Mouse (Mus musculus) ES-Bruce4 (cell line): Measurements from ENCODE around the gene Spp2. TPM values are rescaled to one million over a fixed set of nuclear protein-coding genes. Genes with fewer than 3 reads are reported as not detected.

ENCODE experiments used
- H3K27ac ChIP-seq: 2 replicates; pipeline ENCODE4 v1.5.1; 2012; ENCODE audit warnings: low read length, inconsistent platforms; ENCODE audit not compliant: insufficient read depth
- H3K27me3 ChIP-seq: 2 replicates; pipeline ENCODE4 v1.6.1; 2012; ENCODE audit warnings: mild to moderate bottlenecking, low read length, inconsistent platforms; ENCODE audit not compliant: control insufficient read depth, poor library complexity, insufficient read depth, severe bottlenecking
- H3K36me3 ChIP-seq: 2 replicates; pipeline ENCODE4 v1.6.1; 2012; ENCODE audit warnings: inconsistent platforms, mild to moderate bottlenecking, low read length, moderate library complexity; ENCODE audit not compliant: control insufficient read depth, poor library complexity, insufficient read depth, severe bottlenecking
- H3K4me1 ChIP-seq: one replicate; pipeline ENCODE4 v1.8.1; 2011; ENCODE audit warnings: low read length; ENCODE audit not compliant: control insufficient read depth, insufficient read depth
- H3K4me3 ChIP-seq: 2 replicates; pipeline ENCODE4 v1.5.1; 2011; ENCODE audit warnings: low read depth, mild to moderate bottlenecking, low read length
- H3K9ac ChIP-seq: 2 replicates; pipeline ENCODE4 v1.6.1; 2012; ENCODE audit warnings: low read depth, mild to moderate bottlenecking, inconsistent platforms; ENCODE audit not compliant: poor library complexity, severe bottlenecking
- H3K9me3 ChIP-seq: replicated peaks from 2 replicates; pipeline ENCODE4 v1.6.1; 2012; ENCODE audit warnings: mild to moderate bottlenecking, low read length, inconsistent platforms; ENCODE audit not compliant: control insufficient read depth, poor library complexity, insufficient read depth, severe bottlenecking
- CTCF ChIP-seq: IDR thresholded peaks from one replicate; pipeline ENCODE4 v1.8.1; 2011; ENCODE audit warnings: low read depth, low read length
- EP300 ChIP-seq: IDR thresholded peaks from 2 replicates; pipeline ENCODE4 v1.6.1; 2011; ENCODE audit warnings: low read depth, low read length; ENCODE audit not compliant: insufficient read depth
- POLR2A ChIP-seq: IDR thresholded peaks from one replicate; pipeline ENCODE4 v1.8.1; 2011; ENCODE audit warnings: low read length; ENCODE audit not compliant: insufficient read depth
- polyA plus RNA-seq: library from polyadenylated mRNA; stranded (reverse); fragments of >200 nt; gene quantifications from 2 replicates; pipeline ENCODE4 v1.2.4, GENCODE M21; 2011; ENCODE audit warnings: low read depth; ENCODE audit not compliant: missing spikeins, insufficient read depth, insufficient read length

Gene Spp2
- polyA plus RNA-seq, 1 experiment = not detected

- H3K27me3 ChIP-seq = no peaks in the 10 kb centered on the region
- TF ChIP-seq EP300 (no peak), POLR2A (no peak), CTCF (no peak)
- H3K4me1 ChIP-seq = no peaks in the 10 kb centered on the region
- no peak overlapping the region for H3K4me3 ChIP-seq
- H3K27ac ChIP-seq = no peak overlapping the region
- H3K9me3 ChIP-seq = no peaks in the 10 kb centered on the region
- H3K36me3 ChIP-seq = no peaks in the 10 kb centered on the region
- H3K9ac ChIP-seq = no peak overlapping the region
Observed at GRCm38 (mm10) chr1:88475502-88475953, 68.8 kb downstream of the Spp2 start.

Other genes with a start within 250 kb of the Spp2 start
- gene Ugt1a5, start 240.9 kb upstream of the Spp2 start, polyA plus RNA-seq = not detected in 2 replicates
- not detected in 2 replicates for gene Ugt1a2, start 206.4 kb upstream of the Spp2 start, polyA plus RNA-seq
- 0.85 and 1.2 TPM in 2 replicates for gene Dnajb3, start 201.2 kb upstream of the Spp2 start, polyA plus RNA-seq
- gene Ugt1a1, start 195.0 kb upstream of the Spp2 start, polyA plus RNA-seq = not detected in 2 replicates
- not detected in 2 replicates for gene Mroh2a, start 180.0 kb upstream of the Spp2 start, polyA plus RNA-seq
- 217 and 219 TPM in 2 replicates for gene Hjurp, start 129.3 kb upstream of the Spp2 start, polyA plus RNA-seq
- gene Trpm8, start 129.3 kb upstream of the Spp2 start, polyA plus RNA-seq = not detected in 2 replicates
- gene Glrp1, start 103.1 kb downstream of the Spp2 start, polyA plus RNA-seq = not detected in 2 replicates